Mouse (Mus musculus): ENCODE results near the gene Map3k12. TPM values are rescaled to one million over a fixed set of nuclear protein-coding genes. Genes with fewer than 3 reads are reported as not detected.

The Map3k12 gene
- total RNA-seq, 2 experiments from 2014 or later = 96.4 to 103 TPM

- DNase-seq = no peak
These were observed 2.6 kb upstream of the Map3k12 start for GRCm38 (mm10) chr15:102519211-102520141.

DNA sequence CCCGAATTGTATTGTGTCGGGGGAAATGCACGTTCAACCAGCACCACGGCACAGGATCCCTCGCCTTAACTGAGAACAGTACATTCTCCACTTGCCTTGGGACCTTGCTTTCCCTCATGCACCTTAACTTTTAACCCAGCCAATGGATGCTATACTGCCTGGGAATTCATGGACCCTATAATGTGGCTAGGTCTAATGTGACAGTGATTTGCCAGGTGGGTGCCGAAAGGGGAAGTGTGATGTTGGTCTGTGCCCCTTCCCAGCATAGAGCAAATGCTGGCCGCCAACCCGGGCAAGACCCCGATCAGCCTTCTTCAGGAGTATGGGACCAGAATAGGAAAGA is 2.0 kb upstream of the Map3k12 start:
- no peak for DNase-seq

DNA sequence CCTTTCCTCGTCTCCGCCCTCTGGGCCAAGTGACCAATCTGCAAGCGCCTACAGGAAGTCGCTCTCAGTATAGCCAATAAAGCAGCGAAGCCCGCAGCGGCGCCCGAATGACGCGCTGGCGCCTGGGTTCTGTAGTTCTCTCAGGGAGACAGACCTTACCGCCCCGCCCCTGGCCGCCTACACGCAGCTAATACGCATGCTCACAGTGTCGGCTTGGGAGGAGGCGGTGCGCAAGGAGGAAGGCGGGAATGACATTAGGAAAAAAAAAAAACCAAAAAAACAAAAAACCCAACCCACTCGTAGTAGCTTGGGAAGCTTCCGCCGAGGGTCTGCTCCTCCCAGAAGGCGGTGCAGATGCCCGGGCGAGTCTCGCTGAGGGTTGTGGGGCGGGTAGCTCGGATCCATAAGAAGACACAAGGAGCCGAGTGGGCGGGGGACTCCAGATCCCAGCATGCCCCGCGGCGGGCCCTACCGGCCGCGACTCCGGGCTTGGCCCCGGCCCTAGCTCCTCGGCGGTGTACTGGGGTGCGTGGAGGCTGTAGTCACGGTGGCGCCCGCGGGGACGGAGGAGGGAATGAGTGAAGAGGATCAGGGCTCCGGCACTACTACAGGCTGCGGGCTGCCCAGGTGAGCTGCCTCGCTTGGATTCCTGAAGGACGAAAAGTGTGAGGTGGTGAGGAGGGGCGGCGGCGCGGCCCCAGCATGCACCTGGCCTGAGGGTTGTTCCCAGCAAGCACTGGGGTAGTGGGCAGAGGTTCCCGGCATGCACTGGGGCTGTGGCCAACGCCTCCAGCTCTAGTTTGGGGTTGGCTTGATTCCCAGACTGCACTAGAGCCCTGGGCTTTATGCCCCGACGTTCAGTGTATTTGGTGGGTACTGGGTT is 1.4 kb upstream of the Map3k12 start, which contains the start of gene Tarbp2:
Gene Tarbp2 (plus strand): TSS at position 217 of the 883 bp plus-strand sequence.
- DNase-seq = peak; percentile 100

GRCm38 (mm10) chr15:102517631-102517975 is 739 bp upstream of the Map3k12 start:
- no peak for DNase-seq

DNA sequence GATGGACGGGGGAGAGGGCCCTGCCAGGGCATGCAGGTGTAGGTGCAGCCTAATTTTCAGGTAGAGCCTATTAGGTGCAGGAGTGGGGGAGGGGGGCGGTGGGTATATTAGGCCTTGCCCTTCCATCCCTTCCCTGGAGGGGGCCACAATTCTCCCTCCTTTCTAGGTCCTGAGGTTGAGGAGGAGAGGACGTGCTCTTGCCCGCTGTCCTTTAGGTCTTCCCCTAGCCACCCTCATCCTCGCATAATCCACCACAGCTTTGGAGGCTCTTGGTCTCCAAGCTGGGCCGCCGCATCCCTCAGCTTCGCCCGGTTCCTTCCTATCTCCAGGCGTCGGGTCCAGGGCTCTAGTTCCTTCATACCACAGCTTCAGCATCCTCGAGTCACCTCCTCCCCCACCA is 571 bp downstream of the Map3k12 start:
- DNase-seq = peak in 1 of 2 experiments; percentile 48

DNA sequence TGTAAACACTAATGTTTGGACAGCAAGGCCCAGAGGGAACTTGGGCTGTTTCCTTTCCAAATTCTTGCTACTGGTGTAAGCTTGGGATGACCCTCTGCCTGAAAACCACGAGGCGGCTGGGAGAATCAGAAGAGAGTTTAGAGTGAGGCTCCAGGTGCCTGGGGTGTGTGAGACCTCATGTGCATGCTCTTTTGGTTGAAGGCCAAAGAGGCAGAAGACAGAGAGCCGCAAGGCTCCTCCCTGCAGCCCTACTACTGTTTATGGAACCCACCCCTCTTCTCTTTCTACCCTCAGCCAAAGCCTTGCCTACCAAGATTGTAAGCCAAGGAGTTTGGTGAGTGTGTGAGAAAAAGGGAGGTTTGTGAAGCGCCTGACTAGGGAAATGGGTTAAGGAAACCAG is 1.1 kb downstream of the Map3k12 start:
- no peak for DNase-seq

DNA sequence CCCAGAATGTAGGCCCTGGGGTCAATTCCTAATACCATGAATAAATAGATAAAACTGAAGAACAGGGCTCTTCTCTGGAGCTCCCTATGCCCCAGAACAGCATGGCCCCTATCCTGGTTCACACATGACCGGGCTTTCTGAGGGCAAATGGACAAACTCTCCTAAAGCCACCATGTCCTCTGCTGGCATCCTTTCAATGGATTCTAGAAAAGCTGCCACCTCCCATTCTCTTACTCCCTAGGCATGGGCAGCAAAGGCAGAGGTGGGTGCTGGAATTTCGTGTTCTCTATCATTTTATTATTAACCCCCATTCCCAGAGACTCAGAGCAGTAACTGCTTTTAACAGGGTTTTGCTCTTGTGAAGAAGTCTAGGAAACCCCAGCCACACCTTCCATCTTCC is 1.6 kb downstream of the Map3k12 start:
- no peak for DNase-seq

DNA sequence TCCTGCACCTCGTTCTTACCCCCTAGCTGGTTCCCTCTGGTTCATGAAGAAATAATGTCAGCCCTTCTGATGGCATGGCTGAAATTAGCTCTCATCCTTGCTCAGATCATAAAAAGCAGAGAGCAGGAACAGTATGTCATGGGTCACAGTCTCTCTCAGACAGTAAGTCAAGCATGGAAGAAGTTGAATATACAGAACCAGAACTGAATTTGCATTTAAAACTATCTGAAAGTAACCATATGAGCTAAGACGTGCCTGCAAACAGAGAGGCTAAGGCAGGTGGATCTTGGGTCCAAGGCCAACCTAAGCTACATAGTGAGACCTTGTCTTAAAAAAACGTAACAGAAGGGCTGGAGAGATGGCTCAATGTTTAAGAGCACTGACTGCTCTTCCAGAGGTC is 3.9 kb downstream of the Map3k12 start:
- DNase-seq = no peak

- no peak for DNase-seq
These were observed 4.4 kb downstream of the Map3k12 start for GRCm38 (mm10) chr15:102512471-102512870.

DNA sequence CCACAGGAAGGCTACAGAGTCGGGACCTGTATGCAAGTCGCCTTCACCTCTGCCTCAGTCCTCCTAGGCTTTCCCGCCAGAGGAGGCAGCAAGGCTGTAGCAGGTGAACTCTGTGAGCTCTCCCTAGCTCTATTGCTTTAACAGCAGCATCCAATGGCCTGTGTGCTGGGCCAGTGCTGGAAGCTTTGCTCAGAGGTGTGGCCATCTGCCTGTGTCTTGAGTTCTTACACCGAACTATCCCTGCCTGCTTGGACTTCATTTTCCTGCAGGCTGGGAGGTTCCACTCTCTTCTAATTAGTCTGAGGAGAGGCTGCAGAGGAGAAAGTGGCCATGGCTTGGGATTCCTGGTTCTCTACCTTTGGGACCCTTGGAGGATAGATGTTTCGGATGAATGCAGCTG is 4.9 kb downstream of the Map3k12 start:
- no peak for DNase-seq

DNA sequence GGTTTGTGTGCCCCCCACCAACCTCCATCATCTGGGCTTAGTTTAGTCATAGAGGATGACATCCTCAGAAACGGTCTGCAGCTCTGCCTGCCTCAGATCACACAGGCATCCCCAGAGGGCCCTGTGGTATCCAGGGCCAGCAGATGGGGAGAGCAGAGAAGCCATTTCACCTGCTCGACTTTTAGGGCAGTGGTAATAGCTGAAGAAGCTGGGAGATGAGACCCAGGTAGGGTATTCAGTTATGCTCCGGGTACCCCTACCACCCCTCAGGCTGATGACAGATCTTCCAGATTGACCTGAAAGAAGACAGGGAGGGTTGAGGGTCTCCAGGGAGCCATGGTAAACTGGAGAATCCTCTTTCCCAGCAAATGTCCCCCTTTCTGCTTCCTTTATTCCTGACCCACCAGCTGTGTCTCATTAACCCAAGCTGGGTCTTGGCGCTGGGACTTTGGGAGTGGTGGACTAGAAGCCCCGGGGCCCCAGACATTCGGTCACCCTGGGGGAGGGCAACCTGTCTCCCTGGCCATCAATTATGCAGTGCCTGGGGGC is 5.5 kb downstream of the Map3k12 start:
- DNase-seq = no peak

GRCm38 (mm10) chr15:102510590-102511284 is 6.1 kb downstream of the Map3k12 start:
- peak; percentile 84 to 86 for DNase-seq

GRCm38 (mm10) chr15:102510110-102510509 is 6.8 kb downstream of the Map3k12 start:
- DNase-seq = no peak

DNA sequence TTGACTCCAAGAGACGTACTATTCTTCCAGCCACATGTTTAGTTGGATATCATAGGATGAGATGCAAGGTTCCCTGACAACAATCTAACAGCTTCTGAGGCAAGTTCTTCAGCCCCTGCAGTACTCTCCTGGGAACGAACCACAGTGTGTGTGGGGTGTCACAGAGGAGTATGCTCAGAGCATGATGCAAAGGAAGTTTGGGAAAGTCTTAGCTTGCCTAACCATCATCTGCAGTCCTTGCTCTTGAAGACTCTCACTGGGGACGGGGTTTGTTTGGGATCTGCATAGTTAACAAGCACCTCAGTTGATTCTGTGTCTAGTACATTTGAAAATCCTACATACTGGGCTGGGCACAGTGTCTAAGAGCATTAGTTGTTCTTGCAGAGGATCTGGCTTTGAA is 8.5 kb downstream of the Map3k12 start:
- DNase-seq = no peak

GRCm38 (mm10) chr15:102507561-102507960 is 9.3 kb downstream of the Map3k12 start:
- no peak for DNase-seq

DNA sequence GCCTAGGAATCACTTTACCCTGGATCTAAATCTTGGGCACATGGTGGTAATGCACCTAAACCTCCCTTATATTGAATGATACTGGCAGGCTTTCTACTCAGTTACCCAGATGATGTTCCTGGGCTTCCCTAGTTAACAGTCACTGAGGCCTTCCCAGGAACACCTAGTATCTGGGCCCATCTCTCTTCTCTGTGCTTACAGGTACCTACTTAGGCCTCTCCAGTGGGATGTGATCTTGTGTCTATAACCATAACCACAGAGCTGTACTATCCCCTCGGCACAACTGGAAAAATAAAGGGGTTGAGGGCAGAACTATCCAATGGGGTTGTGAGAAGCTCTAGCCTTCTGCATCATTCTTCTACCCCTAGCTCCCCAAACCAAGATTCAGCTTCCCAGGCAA is 10.0 kb downstream of the Map3k12 start:
- DNase-seq = no peak

DNA sequence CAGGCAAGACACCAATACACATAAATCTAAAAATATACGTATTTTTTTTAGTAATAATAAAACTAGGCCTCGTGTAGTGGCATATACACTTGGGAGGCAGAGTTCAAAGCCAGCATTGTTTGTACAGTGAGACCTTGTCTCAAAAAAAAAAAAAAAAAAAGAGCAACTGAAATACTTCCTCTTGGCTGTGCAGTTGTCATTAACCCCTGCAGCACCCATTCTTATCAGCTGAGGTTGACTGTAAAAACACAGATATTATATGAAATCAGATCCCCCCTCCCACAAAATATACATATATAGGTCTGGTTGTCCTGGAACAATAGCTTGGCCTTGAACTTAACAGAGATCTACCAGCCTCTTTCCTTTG is 10.4 kb downstream of the Map3k12 start:
- DNase-seq = no peak

DNA sequence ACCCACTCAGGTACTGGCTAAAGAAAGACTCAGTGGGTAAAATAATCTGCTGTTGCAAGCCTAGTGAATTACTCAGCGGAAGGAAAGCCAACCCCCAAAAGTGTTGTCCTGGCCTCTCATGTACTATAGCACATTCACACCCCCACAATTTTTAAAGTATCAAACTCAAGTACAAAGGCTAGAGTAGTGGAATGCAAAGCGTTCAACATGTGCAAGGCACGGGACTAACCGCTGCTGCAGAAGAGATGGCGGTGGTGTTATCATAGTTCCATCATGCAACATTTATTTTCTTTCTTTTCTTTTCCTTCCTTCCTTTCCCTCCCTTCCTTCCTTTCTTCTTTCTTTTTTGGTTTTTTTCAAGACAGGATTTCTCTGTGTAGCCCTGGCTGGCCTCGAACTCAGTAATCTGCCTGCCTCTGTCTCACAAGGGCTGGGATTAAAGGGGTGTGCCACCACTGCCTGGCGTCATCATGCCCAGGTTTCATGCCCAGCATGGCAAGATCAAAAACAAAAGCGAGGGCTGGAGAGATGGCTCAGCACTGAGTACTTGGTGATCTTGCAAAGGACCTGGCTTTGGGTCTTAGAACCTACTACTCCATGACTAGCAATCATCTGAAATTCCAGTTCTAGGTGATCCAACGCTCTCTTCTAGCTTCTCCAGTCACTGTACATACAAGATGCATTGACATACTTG is 10.9 kb downstream of the Map3k12 start:
- no peak for DNase-seq

GRCm38 (mm10) chr15:102505073-102505769 is 11.6 kb downstream of the Map3k12 start:
- DNase-seq = no peak

GRCm38 (mm10) chr15:102503924-102504782 is 12.7 kb downstream of the Map3k12 start:
- DNase-seq = no peak

Data from layer of hippocampus, postnatal 36 days (tissue).